Mouse (Mus musculus): Measurements from ENCODE around the gene Zfp607b.

Zfp607b gene

GRCm38 (mm10) chr7:27685681-27686080 is 3.5 kb upstream of the Zfp607b start:
- DNase-seq: no peak

GRCm38 (mm10) chr7:27687043-27687442 is 2.1 kb upstream of the Zfp607b start:
- DNase-seq: no peak

DNA sequence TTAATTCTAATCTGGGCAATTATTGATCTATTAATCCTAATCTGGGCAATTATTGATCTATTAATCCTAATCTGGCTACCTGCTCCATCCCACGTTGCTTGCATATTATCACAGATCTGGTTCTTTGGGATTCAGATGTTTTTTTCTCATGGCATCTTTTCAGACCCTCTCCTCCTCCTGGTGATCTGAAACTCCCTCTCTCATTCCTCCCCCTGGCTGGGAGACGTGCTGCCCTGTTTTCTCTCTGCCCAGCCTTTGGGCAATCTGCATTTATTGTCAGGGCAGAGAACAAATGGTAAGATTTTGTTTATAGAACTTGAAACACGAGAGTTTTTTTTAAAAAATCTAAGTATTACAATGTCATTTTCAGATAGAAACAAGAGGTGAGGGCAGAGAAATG is 1.3 kb upstream of the Zfp607b start:
- DNase-seq: no peak

DNA sequence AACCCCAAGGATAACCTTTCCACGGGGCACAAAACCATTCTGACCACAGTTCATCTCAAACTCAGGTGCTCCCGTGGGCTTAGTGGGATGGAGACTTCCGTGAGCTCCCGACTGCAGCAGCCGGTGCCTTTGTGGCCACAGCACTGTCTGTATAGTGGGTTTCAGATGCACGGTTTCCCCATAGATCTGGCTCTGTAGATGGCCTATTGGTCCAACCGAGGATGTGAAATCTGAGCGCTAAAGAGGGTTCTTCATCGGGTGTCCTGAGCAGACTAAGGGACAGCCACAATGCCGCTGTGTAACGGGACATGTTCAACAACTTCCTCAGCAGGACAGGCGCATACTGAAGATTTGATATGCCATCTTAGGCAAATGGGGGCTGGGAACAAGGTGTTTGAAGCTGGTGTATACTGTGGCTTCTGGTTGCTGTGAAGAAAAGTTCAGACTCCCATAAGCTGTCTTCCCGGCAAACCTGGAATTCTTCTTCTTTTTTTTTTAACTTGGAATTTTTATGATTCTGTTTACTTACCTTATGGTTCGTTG is 823 bp upstream of the Zfp607b start:
- no peak for DNase-seq

GRCm38 (mm10) chr7:27691076-27691475 is 1.9 kb downstream of the Zfp607b start:
- DNase-seq: peak; percentile 26 to 45

- DNase-seq: no peak
These were observed 7.6 kb downstream of the Zfp607b start for GRCm38 (mm10) chr7:27696711-27697110.

GRCm38 (mm10) chr7:27710402-27710801 is 21.3 kb downstream of the Zfp607b start:
- DNase-seq: no peak

GRCm38 (mm10) chr7:27721951-27722350 is 32.8 kb downstream of the Zfp607b start:
- DNase-seq: no peak

- peak in 1 of 2 experiments; percentile 34 for DNase-seq
These were observed 36.7 kb downstream of the Zfp607b start for GRCm38 (mm10) chr7:27725566-27726538.

DNA sequence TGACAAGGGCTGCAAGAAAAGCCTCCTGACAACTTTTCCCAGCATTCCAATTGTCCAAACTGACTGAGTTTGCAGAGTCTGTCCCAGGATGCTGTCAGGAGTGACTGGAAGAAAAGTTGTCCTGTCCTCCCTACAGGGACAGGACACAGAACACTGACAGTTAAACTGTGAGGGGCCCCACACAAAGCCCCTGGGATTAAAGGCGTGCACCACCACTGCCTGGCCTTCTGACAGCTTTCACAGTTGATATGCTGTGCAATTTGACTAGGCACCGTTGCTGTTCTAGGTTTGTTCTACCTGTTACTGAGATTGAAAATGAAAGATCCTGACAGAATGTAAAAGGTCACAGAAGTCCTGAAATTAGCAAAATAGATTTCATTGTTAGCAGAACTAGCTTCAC is 38.3 kb downstream of the Zfp607b start:
- DNase-seq: no peak

DNA sequence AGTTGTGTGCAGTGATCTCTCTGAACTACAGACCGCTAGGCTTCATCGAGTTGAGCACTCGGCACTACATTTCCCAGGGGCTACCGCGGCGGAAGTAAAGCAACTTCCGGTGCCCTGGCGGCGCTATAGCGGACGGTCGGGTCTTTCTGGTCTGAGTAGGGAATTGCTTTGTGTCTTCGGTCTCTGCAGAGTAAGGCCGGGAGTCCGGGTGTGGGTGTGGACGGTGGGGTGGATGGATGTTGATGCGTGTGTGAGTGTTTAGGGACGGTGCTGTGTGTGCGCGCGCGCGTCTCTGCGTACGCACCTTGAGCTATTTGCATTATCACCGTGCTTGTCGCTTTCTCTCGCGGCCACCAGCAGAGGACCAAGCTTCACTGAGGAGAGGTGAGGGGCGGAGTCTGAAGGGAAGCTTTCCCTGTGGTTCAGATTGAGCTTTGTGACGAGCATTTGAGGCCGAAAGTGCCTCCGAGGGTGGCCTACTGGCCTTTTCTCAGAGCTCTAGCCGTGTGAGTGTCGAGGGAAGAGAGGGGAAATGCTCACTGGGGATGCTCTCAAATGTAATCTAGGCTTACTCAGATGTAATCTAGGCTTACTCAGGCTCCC is 42.2 kb downstream of the Zfp607b start, which contains the start of gene Zfp60:
Gene Zfp60 (plus strand): TSS at position 109 of the 603 bp plus-strand sequence.
- peak; percentile 86 to 91 for DNase-seq

GRCm38 (mm10) chr7:27731946-27732345 is 42.8 kb downstream of the Zfp607b start:
- no peak for DNase-seq

DNA sequence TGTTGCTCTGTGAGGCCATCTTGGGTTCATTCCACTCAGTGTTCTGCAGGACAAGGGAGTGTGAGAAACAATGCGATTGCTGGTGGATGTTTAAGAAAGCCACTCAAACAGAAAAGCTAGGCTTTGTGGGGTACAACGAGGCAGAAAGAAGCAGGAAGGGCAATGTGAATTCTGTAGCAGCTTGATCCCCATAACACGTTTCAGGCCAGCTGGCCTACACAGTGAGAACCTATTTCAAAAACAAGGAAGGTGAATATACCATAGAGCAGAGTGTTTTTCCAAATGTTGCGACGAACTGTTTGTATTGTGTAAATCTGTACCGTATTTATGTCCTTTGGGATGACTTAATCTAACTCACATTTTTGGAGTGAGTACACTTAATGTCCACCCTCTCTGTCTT is 43.4 kb downstream of the Zfp607b start:
- no peak for DNase-seq

- no peak for DNase-seq
These were observed 46.3 kb downstream of the Zfp607b start for GRCm38 (mm10) chr7:27735457-27735856.
